Mouse (Mus musculus) E14TG2a.4 (cell line): Measurements from ENCODE around the gene Ap4b1.
A peak's percentile ranks its signal among the peaks of the same experiment; 100 is the strongest.
"Not testable (repeated sequence)": the region's sequence is repeated elsewhere in the genome, so short reads cannot be mapped to it uniquely, and the experiment has no call there.

Source experiments
- H3K27me3 ChIP-seq: 2 replicates; pipeline ENCODE4 v1.6.1; 2014; ENCODE audit warnings: low read length, control low read depth; ENCODE audit not compliant: insufficient read depth
- H3K36me3 ChIP-seq: 2 replicates; pipeline ENCODE4 v1.6.1; 2014; ENCODE audit warnings: low read length, control low read depth; ENCODE audit not compliant: insufficient read depth
- H3K4me1 ChIP-seq: replicated peaks from 2 replicates; pipeline ENCODE4 v1.6.1; 2014; ENCODE audit warnings: low read depth, low read length, control low read depth
- H3K4me3 ChIP-seq: replicated peaks from 2 replicates; pipeline ENCODE4 v1.5.1; 2014; ENCODE audit warnings: mild to moderate bottlenecking, low read length
- H3K9me3 ChIP-seq: 2 replicates; pipeline ENCODE4 v1.6.1; 2014; ENCODE audit warnings: low read length, control low read depth
- CTCF ChIP-seq: conservative IDR thresholded peaks from 2 replicates; pipeline ENCODE4 v1.5.1; 2014; ENCODE audit warnings: low read length
- NANOG ChIP-seq: IDR thresholded peaks from 2 replicates; pipeline ENCODE4 v1.6.1; 2014; ENCODE audit warnings: borderline replicate concordance, low read length, mixed read lengths
- POU5F1 ChIP-seq: IDR thresholded peaks from 2 replicates; pipeline ENCODE4 v1.6.1; 2014; ENCODE audit warnings: low read length, borderline replicate concordance

The Ap4b1 gene

GRCm38 (mm10) chr3:103836453-103836852 is 27.1 kb downstream of the Ap4b1 start:
- Histone ChIP-seq H3K9me3 (peaks cover 9% of the 10 kb centered on the region), H3K27me3 (no peaks in the 10 kb centered on the region), H3K4me3 (no peak overlapping the region), H3K4me1 (peaks cover 8% of the 10 kb centered on the region), H3K36me3 (0 out of 2 replicates have a peak, but pooled peaks cover 3% of the 10 kb centered on the region)
- no peak for TF ChIP-seq POU5F1
- no peak for TF ChIP-seq NANOG
- TF ChIP-seq CTCF, result no peak

- H3K36me3 ChIP-seq, result 0 out of 2 replicates have a peak, but pooled peaks cover 5% of the 10 kb centered on the region
- no peaks in the 10 kb centered on the region for H3K27me3 ChIP-seq
- H3K4me1 ChIP-seq, result peaks cover 8% of the 10 kb centered on the region
- peaks cover 32% of the 10 kb centered on the region for H3K9me3 ChIP-seq
- no peak for TF ChIP-seq CTCF
- no peak for TF ChIP-seq NANOG
- no peak for TF ChIP-seq POU5F1
- H3K4me3 ChIP-seq, result no peak overlapping the region
These were observed 30.4 kb downstream of the Ap4b1 start for GRCm38 (mm10) chr3:103839711-103840110.

- TF ChIP-seq NANOG, result peak; percentile 38; the same call in 1 of the 2 replicates
- H3K9me3 ChIP-seq, result peaks cover 33% of the 10 kb centered on the region
- not testable (repeated sequence) for H3K27me3 ChIP-seq, H3K4me1 ChIP-seq, H3K4me3 ChIP-seq, H3K36me3 ChIP-seq
These were observed 30.9 kb downstream of the Ap4b1 start for GRCm38 (mm10) chr3:103840195-103840594.

- not testable (repeated sequence) for H3K4me3 ChIP-seq, H3K4me1 ChIP-seq, H3K27me3 ChIP-seq, H3K36me3 ChIP-seq
- peaks cover 37% of the 10 kb centered on the region for H3K9me3 ChIP-seq
These were observed 31.6 kb downstream of the Ap4b1 start for GRCm38 (mm10) chr3:103840946-103841345.

- H3K9me3 ChIP-seq, result peaks cover 7% of the 10 kb centered on the region
- H3K4me1 ChIP-seq, result peaks cover 36% of the 10 kb centered on the region
- H3K4me3 ChIP-seq, result no peak overlapping the region
- H3K36me3 ChIP-seq, result no peaks in the 10 kb centered on the region
- TF ChIP-seq POU5F1 (no peak), NANOG (peak; percentile 75; the same call in 1 of the 2 replicates), CTCF (no peak)
- H3K27me3 ChIP-seq, result no peaks in the 10 kb centered on the region
These were observed 41.5 kb downstream of the Ap4b1 start for GRCm38 (mm10) chr3:103850644-103851363.

GRCm38 (mm10) chr3:103851481-103851880 is 42.2 kb downstream of the Ap4b1 start:
- H3K9me3 ChIP-seq, result peaks cover 3% of the 10 kb centered on the region
- H3K36me3 ChIP-seq, result no peaks in the 10 kb centered on the region
- H3K4me3 ChIP-seq, result no peak overlapping the region
- H3K4me1 ChIP-seq, result peaks cover 43% of the 10 kb centered on the region
- H3K27me3 ChIP-seq, result no peaks in the 10 kb centered on the region
- TF ChIP-seq POU5F1, result no peak
- TF ChIP-seq CTCF, result no peak
- no peak for TF ChIP-seq NANOG

GRCm38 (mm10) chr3:103851882-103852281 is 42.6 kb downstream of the Ap4b1 start:
- Histone ChIP-seq H3K9me3 (no peaks in the 10 kb centered on the region; the same call in 1 of the 2 replicates), H3K4me1 (peaks cover 46% of the 10 kb centered on the region), H3K27me3 (no peaks in the 10 kb centered on the region), H3K4me3 (no peak overlapping the region), H3K36me3 (no peaks in the 10 kb centered on the region)
- TF ChIP-seq CTCF (no peak), NANOG (no peak)

- Histone ChIP-seq H3K4me3 (no peak overlapping the region), H3K36me3 (no peaks in the 10 kb centered on the region), H3K4me1 (peaks cover 53% of the 10 kb centered on the region), H3K27me3 (no peaks in the 10 kb centered on the region), H3K9me3 (no peaks in the 10 kb centered on the region)
- TF ChIP-seq CTCF (peak; percentile 39), NANOG (no peak)
These were observed 43.4 kb downstream of the Ap4b1 start for GRCm38 (mm10) chr3:103852565-103853299.

- peaks cover 53% of the 10 kb centered on the region for H3K4me1 ChIP-seq
- H3K36me3 ChIP-seq, result no peaks in the 10 kb centered on the region
- TF ChIP-seq POU5F1 (no peak), CTCF (no peak), NANOG (no peak)
- no peaks in the 10 kb centered on the region for H3K27me3 ChIP-seq
- H3K4me3 ChIP-seq, result no peak overlapping the region
- H3K9me3 ChIP-seq, result no peaks in the 10 kb centered on the region
These were observed 44.5 kb downstream of the Ap4b1 start for GRCm38 (mm10) chr3:103853804-103854203.
